8 mouse cellular contexts compared by ENCODE assay signal in the genomic region with DNA sequence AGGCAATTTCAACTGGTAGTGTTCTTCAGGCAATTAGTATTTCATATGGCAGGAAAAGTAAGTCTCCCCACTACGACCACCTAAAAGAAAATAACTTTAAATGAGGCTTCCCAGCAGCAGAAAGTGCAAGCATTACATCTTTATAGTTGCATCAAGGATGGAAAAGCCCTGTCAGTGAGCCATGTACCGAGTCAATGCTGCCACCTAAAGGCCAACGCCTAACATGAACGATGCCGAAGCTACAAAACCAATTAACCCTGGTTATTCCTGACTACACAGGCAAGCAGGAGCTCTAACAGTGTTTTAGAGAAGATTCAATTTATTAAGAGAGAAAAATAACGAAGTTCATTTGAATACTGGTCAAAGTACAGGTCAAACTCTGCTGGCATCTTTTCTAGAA. TPM values are rescaled to one million over a fixed set of nuclear protein-coding genes. Genes with fewer than 3 reads are reported as not detected.
DNase-seq lines count a peak whose midpoint lies in the region; ATAC-seq and TF ChIP-seq lines count a peak whose summit lies in the region.

No protein-coding gene starts in this region.

- H3K4me3 ChIP-seq in lung, adult 2 months (replicated peaks; ENCODE audit: extremely low read depth, low read depth, low read length): no peak overlapping the region

- 8% methylated on average over 6 of the region's 6 CpGs for WGBS in lung, adult 2 months

- no peak for TF ChIP-seq POLR2A in lung, adult 2 months (IDR thresholded peaks at IDR 0.05; ENCODE audit: borderline replicate concordance, extremely low read depth, low read depth, low read length)

- ATAC-seq in activated CD4-positive, CD25-positive, alpha-beta regulatory T cell, adult 4 months: peak; percentile 89

- peak; percentile 86 for TF ChIP-seq CTCF in lung, adult 2 months (IDR thresholded peaks at IDR 0.05; ENCODE audit: insufficient read depth, low read length)

- H3K4me1 ChIP-seq in lung, adult 2 months (ENCODE audit: control insufficient read depth, insufficient read depth, low read length): 0 out of 2 replicates have a peak, but pooled peaks cover under 1% of the 10 kb centered on the region

- DNase-seq in CD8-positive naive resting alpha-beta T cell, adult 2 months (ENCODE audit: low read depth in 2 of 2, low spot score in 2 of 2): peak; percentile 27 to 50
- DNase-seq in cerebellum, postnatal 4 days (ENCODE audit: low spot score in 2 of 2): peak; percentile 35 to 65
- DNase-seq in gastrocnemius, postnatal 14 days: peak; percentile 57
- DNase-seq in kidney, postnatal 14 days: peak; percentile 63
- peak; percentile 41 for DNase-seq in lung, adult 2 months
- peak; percentile 83 for DNase-seq in retina, embryonic 14.5 days (ENCODE audit: low spot score)
- DNase-seq in yolk sac, embryonic 10.5 days (ENCODE audit: low spot score): no peak

- intact Hi-C loops in gastrocnemius, postnatal 14 days (cut with DNase I; ENCODE audit: low total_unique reads): loop anchor here (5.0 kb wide), 2 partner anchors 36 to 146 kb away; no protein-coding TSS in a partner anchor

RNA-seq across cellular contexts. Expression of gene Fbxl17, which starts 32.0 kb away (rescaled TPM):
- polyA plus RNA-seq in activated CD4-positive, CD25-positive, alpha-beta regulatory T cell, adult 4 months (2017; shearing (Covaris generic)): 10 to 100 TPM in 1 of 2 experiments, 1 to 10 TPM in 1; 5.1 to 10.1 TPM
- total RNA-seq in gastrocnemius, postnatal 14 days (2021): 10 to 100 TPM; 27.1 to 28.1 TPM
- 7.5 and 7.9 TPM in 2 replicates for polyA plus RNA-seq in lung, adult 2 months (2012; rRNA removed)
